Mouse (Mus musculus) kidney, postnatal 4 days (tissue): ENCODE results near the gene Acr.

Experiments used
- DNase-seq, 2 experiments: peaks; one replicate each; pipeline ENCODE4 v3.0.0; 2021; ENCODE audit warnings: mixed read lengths in 2 of 2

Acr gene

DNA sequence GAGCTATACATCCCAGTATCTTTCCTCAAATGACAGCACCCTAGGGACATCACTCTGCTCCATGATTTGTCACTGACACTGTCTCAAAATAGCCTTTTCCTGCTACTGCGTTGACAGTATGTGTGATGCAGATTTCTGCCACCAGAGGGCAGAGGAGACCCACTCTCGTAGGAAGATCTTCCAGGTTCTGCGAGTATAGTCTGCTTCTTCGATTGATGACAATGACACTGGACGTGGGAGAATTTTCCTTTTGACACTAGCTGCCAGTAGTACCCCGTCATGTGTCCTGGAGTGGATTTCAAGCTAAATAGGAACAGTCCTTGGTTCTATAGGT, 55.5 kb downstream of the Acr start:
- DNase-seq = peak; percentile 85 to 86
